Mouse (Mus musculus) adipose tissue, adult 10 weeks (tissue): ENCODE measurements around the gene Aldoart1. TPM values are rescaled to one million over a fixed set of nuclear protein-coding genes. Genes with fewer than 3 reads are reported as not detected.

ENCODE experiments used
- polyA plus RNA-seq: library from polyadenylated mRNA; stranded (reverse); fragments of 350-450 nt; fragmentation: Illumina TruSeq; extraction: RNeasy Lipid Tissue Mini Kit (QIAGEN cat#74804); gene quantifications from one replicate; pipeline ENCODE4 v1.2.3, GENCODE M21; 2014; ENCODE audit warnings: low read depth, low replicate concordance

The Aldoart1 gene
- 1.8 TPM for polyA plus RNA-seq

GRCm38 (mm10) chr4:72852534-72852933 lies at the start of gene Aldoart1:
Gene Aldoart1 (minus strand): TSS chr4:72852634.

